Mouse (Mus musculus) midbrain, embryonic 11.5 days (tissue): Measurements from ENCODE around the gene Il34. TPM values are rescaled to one million over a fixed set of nuclear protein-coding genes. Genes with fewer than 3 reads are reported as not detected.
A peak's percentile ranks its signal among the peaks of the same experiment; 100 is the strongest.

Source experiments
- ATAC-seq: fragments of 200-750 bp; cut with Nextera tagmentation; 2 replicates; pipeline ENCODE4 v1.8.0; 2017; ENCODE audit warnings: moderate TSS enrichment, moderate library complexity; ENCODE audit not compliant: low FRiP score
- DNase-seq: peaks from one replicate; pipeline ENCODE4 v3.0.0; 2015; ENCODE audit warnings: low spot score; ENCODE audit errors: missing footprints
- H3K27ac ChIP-seq: fragments of 300-500 bp; sonication (generic); 2 replicates; pipeline ENCODE4 v1.5.1; 2014; ENCODE audit warnings: low read depth, low read length
- H3K27me3 ChIP-seq: fragments of 300-500 bp; sonication (generic); 2 replicates; pipeline ENCODE4 v1.6.1; 2014; ENCODE audit warnings: mild to moderate bottlenecking, low read length, moderate library complexity, mixed read lengths; ENCODE audit not compliant: control insufficient read depth, insufficient read depth
- H3K36me3 ChIP-seq: fragments of 300-500 bp; sonication (generic); 2 replicates; pipeline ENCODE4 v1.6.1; 2014; ENCODE audit warnings: mild to moderate bottlenecking, low read length, moderate library complexity, mixed read lengths; ENCODE audit not compliant: control insufficient read depth, insufficient read depth
- H3K4me1 ChIP-seq: fragments of 300-500 bp; sonication (generic); 2 replicates; pipeline ENCODE4 v1.6.1; 2014; ENCODE audit warnings: low read length; ENCODE audit not compliant: control insufficient read depth, insufficient read depth
- H3K4me2 ChIP-seq: fragments of 300-500 bp; sonication (generic); 2 replicates; pipeline ENCODE4 v1.6.1; 2014; ENCODE audit warnings: mild to moderate bottlenecking, moderate library complexity
- H3K4me3 ChIP-seq: fragments of 300-500 bp; sonication (generic); 2 replicates; pipeline ENCODE4 v1.5.1; 2014; ENCODE audit warnings: low read depth, low read length
- H3K9ac ChIP-seq: fragments of 300-500 bp; sonication (generic); 2 replicates; pipeline ENCODE4 v1.6.1; 2014; ENCODE audit warnings: low read length
- H3K9me3 ChIP-seq: fragments of 300-500 bp; sonication (generic); 2 replicates; pipeline ENCODE4 v1.6.1; 2016; ENCODE audit warnings: low read length; ENCODE audit not compliant: control insufficient read depth
- WGBS: fragments of 180-500 bp; shearing (Covaris S2); extraction: QIAGEN DNeasy Blood & Tissue Kit; methylation state at CpG from one replicate; pipeline ENCODE4 v1.1.7; 2014; 5-methylcytosine and 5-hydroxymethylcytosine counted together
- polyA plus RNA-seq: library from polyadenylated mRNA; unstranded; fragments of >200 nt; fragmentation: Nextera tagmentation; extraction: Ambion mirVana; gene quantifications from 2 replicates; pipeline ENCODE4 v1.2.1, GENCODE M21; 2014

Gene Il34
- polyA plus RNA-seq, 1 experiment from 2014 or later = 0.38 TPM

GRCm38 (mm10) chr8:110724493-110724892 is 81.2 kb downstream of the Il34 start:
- Histone ChIP-seq H3K9me3 (no peaks in the 10 kb centered on the region), H3K36me3 (peaks cover 14% of the 10 kb centered on the region; the same call in 1 of the 2 replicates), H3K4me1 (peaks cover 29% of the 10 kb centered on the region), H3K27me3 (no peaks in the 10 kb centered on the region), H3K9ac (0 out of 2 replicates have a peak overlapping the region, but pooled peaks have one; percentile 24), H3K4me2 (no peak overlapping the region), H3K27ac (no peak overlapping the region), H3K4me3 (no peak overlapping the region)
- no peak for DNase-seq
- no peak for ATAC-seq
- 83% methylated on average over 3 of the region's 3 CpGs for WGBS

DNA sequence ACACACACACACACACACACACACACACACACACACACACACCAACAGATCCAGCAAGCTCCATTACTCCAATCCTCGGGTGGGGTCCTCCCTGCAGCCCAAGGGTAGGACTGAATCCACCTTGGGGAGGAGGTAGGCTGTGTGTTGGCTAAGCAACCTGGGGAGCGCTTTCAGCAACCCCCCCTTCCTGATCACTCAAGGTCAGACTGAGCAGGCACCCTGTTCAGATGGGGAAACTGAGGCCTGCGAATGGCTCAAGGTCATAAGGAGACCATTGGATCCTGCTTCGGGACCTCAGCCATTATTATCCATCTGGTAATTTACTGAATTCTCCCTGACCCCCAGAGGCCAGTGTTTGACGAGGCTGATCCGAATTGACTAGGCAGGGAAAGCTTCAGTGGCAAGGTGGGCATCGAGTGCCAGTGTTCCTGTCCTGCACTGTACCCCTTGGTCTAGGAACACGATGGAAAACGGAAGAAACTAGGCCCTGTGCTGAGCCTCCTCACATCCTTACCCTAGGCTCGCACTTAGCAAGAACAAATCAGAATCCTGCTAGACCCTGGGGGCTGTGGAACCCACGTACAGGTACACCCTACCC is 83.2 kb downstream of the Il34 start:
- ATAC-seq (no peak), DNase-seq (peak; percentile 87)
- Histone ChIP-seq H3K27ac (no peak overlapping the region), H3K27me3 (no peaks in the 10 kb centered on the region), H3K9me3 (no peaks in the 10 kb centered on the region), H3K9ac (peak overlapping the region; percentile 89), H3K4me2 (peak overlapping the region; percentile 72), H3K4me3 (peak overlapping the region; percentile 80), H3K36me3 (peaks cover 2% of the 10 kb centered on the region; the same call in 1 of the 2 replicates), H3K4me1 (peaks cover 31% of the 10 kb centered on the region)
- 59% methylated on average over 11 of the region's 11 CpGs for WGBS

- H3K4me1 ChIP-seq = peaks cover 31% of the 10 kb centered on the region
- peak; percentile 75 for ATAC-seq
- under 1% methylated on average over 46 of the region's 59 CpGs for WGBS
Measured at GRCm38 (mm10) chr8:110721606-110722413, 83.9 kb downstream of the Il34 start.

DNA sequence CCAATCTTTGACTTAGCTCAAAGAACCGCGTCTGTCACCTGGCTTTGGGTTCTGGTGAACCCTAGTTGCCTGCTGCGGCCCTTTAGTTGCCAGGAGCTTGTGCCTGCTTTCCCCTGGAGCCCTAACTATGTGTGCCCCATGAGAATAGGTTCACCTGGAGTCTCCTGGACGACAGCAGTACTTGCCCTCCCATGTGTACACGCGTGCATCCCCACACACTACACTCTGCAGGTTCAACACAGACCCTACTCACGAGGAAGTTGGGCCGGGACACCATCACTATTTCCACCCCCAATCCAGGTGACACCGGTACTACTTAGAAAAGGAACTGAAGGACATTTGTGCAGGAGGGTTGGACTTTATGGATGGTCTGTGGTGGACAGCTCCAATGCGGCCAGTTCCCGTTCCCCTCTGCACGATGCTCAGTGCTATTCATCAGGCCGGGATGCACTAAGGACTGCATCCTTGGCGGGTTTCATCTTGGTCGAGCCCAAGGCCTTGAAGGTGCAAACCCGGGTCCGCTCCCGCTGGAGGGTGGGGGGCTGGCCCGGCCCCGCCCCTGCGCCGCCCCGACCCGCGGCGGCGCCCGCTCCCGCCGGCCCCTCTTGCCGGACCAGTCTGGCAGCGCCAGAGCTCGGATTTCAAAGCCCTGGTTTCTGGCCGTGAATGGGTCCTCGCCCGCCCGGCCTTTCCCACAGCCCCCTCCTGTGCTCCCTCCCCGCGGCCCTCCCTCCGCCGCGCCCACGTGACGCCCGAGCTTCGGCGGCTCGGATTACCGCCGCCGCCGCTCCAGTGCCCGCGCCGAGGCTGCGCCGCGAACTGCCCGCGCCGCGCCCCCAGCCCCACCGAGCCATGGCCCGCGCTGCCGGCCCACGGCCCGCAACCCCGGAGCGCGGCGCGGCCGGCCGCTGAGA is 84.8 kb downstream of the Il34 start, which contains the start of gene Mtss1l:
Gene Mtss1l, plus strand, starts transcription at position 792 of the 914 bp plus-strand sequence.
- Histone ChIP-seq H3K4me3 (peak within 1 kb of the TSS; percentile 80), H3K36me3 (no peaks in the 10 kb centered on the region), H3K27me3 (no peaks in the 10 kb centered on the region), H3K9ac (peak within 1 kb of the TSS; percentile 89), H3K4me1 (peaks cover 33% of the 10 kb centered on the region), H3K27ac (peak within 1 kb of the TSS; percentile 69), H3K4me2 (peak within 1 kb of the TSS; percentile 72), H3K9me3 (no peaks in the 10 kb centered on the region)
- peak; percentile 89 for ATAC-seq
- WGBS = 3% methylated on average over 72 of the region's 75 CpGs
- peak; percentile 99 for DNase-seq

More at GRCm38 (mm10) chr8:110721606-110722413, 83.9 kb downstream of the Il34 start:
- Histone ChIP-seq H3K4me3 (peak overlapping the region; percentile 80), H3K27ac (peak overlapping the region; percentile 69), H3K27me3 (no peaks in the 10 kb centered on the region), H3K9ac (peak overlapping the region; percentile 89), H3K9me3 (no peaks in the 10 kb centered on the region), H3K36me3 (no peaks in the 10 kb centered on the region), H3K4me2 (peak overlapping the region; percentile 72)
- peak; percentile 95 for DNase-seq

GRCm38 (mm10) chr8:110719898-110720653 is 85.6 kb downstream of the Il34 start:
- H3K4me2 ChIP-seq = peak overlapping the region; percentile 72; the same call in 1 of the 2 replicates
- no peaks in the 10 kb centered on the region for H3K9me3 ChIP-seq
- H3K4me1 ChIP-seq = peaks cover 40% of the 10 kb centered on the region
- DNase-seq (peak; percentile 89), ATAC-seq (no peak)
- H3K36me3 ChIP-seq = no peaks in the 10 kb centered on the region
- 50% methylated on average over 6 of the region's 6 CpGs for WGBS
- H3K9ac ChIP-seq = no peak overlapping the region
- H3K27ac ChIP-seq = peak overlapping the region; percentile 69; the same call in 1 of the 2 replicates
- H3K4me3 ChIP-seq = no peak overlapping the region
- no peaks in the 10 kb centered on the region for H3K27me3 ChIP-seq

GRCm38 (mm10) chr8:110718969-110719670 is 86.6 kb downstream of the Il34 start:
- DNase-seq = no peak
- Histone ChIP-seq H3K4me3 (no peak overlapping the region), H3K9me3 (no peaks in the 10 kb centered on the region), H3K4me2 (no peak overlapping the region), H3K27ac (no peak overlapping the region), H3K27me3 (no peaks in the 10 kb centered on the region), H3K36me3 (no peaks in the 10 kb centered on the region), H3K4me1 (peaks cover 36% of the 10 kb centered on the region), H3K9ac (no peak overlapping the region)
- ATAC-seq = no peak
- WGBS = 54% methylated on average over 12 of the region's 12 CpGs

DNA sequence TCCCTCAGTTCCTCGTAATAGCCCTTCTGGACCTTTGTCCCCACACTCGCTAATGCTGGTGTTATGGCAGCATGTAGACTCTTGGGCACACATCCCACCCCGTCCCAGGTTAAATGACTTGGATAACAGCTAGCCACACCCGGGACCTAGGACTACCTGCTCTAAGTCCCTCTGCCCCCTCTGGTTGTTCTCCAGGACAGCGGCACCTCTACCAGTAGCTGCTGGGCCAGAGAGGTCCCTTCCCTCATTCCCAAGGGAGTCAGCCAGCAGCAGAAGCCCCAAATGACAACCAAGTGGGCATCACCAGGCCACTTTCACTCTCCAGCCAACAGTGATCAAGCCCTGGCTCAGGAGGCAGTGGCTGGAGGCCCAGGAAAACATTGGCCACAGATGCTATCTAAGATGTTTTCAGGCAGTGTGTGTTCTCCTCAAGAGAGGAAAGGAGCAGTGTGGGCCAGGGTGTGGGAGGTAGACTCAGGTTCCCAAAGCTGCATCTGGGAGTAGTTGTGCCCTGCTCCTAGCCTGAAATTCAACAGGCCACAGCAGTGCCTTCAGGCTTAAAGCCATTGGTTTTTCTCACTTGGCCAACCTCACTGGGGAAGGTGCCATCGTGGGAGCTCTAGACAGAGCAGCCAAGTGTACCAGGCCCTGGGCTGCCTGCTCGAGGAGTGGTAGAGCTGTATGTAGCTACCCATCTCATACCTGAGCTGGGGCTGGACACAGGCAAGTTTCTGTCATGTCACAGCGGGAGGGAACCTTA is 87.3 kb downstream of the Il34 start:
- peaks cover 31% of the 10 kb centered on the region for H3K4me1 ChIP-seq
- H3K9ac ChIP-seq = no peak overlapping the region
- no peaks in the 10 kb centered on the region for H3K27me3 ChIP-seq
- DNase-seq (no peak), ATAC-seq (no peak)
- no peaks in the 10 kb centered on the region for H3K36me3 ChIP-seq
- H3K4me2 ChIP-seq = no peak overlapping the region
- no peak overlapping the region for H3K4me3 ChIP-seq
- H3K27ac ChIP-seq = no peak overlapping the region
- WGBS = 86% methylated on average over 8 of the region's 8 CpGs
- no peaks in the 10 kb centered on the region for H3K9me3 ChIP-seq
